Mouse (Mus musculus) monocyte, adult 5-6 weeks (primary cell): ENCODE data around the gene Tspan33. TPM values are rescaled to one million over a fixed set of nuclear protein-coding genes. Genes with fewer than 3 reads are reported as not detected.
"Not testable (repeated sequence)": the region's sequence is repeated elsewhere in the genome, so short reads cannot be mapped to it uniquely, and the experiment has no call there.

Experiments
- ATAC-seq: fragments of 153-309, 156-312 bp; replicated peaks from 2 replicates; pipeline ENCODE4 v1.8.0; 2017; ENCODE audit warnings: mild to moderate bottlenecking; ENCODE audit not compliant: low TSS enrichment, insufficient number of reproducible peaks, severe bottlenecking, poor library complexity, low FRiP score
- total RNA-seq: library from RNA; stranded (forward); fragments of 200-1000, 200-491, 200-594 nt; gene quantifications from 3 replicates; pipeline ENCODE4 v1.2.3, GENCODE M21; 2017

The Tspan33 gene
- total RNA-seq, 1 experiment from 2014 or later, result 0.29 TPM

DNA sequence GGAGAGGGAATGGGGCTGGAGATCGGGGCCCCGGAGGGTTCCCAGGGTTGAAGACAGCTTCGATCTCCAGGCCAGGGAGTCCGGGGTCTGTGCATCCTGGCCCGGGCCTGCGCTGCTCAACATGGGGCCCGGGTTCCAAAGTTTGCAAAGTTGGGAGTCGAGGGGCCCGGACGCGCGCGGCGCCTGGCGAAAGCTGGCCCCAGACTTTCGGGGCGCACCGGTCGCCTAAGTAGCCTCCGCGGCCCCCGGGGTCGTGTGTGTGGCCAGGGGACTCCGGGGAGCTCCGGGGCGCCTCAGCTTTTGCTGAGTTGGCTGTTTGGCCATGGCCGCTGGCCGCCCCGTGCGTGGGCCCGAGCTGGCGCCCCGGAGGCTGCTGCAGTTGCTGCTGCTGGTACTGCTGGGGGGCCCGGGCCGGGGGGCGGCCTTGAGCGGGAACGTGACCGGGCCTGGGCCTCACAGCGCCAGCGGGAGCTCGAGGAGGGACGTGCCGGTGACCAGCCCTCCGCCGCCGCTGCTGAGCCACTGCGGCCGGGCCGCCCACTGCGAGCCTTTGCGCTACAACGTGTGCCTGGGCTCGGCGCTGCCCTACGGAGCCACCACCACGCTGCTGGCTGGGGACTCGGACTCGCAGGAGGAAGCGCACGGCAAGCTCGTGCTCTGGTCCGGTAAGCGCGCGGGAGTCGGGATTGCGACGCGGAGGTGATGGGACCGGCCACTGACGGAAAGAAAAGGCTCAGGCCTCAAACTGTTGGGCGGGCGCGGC is 41.8 kb downstream of the Tspan33 start:
- ATAC-seq, result no peak

DNA sequence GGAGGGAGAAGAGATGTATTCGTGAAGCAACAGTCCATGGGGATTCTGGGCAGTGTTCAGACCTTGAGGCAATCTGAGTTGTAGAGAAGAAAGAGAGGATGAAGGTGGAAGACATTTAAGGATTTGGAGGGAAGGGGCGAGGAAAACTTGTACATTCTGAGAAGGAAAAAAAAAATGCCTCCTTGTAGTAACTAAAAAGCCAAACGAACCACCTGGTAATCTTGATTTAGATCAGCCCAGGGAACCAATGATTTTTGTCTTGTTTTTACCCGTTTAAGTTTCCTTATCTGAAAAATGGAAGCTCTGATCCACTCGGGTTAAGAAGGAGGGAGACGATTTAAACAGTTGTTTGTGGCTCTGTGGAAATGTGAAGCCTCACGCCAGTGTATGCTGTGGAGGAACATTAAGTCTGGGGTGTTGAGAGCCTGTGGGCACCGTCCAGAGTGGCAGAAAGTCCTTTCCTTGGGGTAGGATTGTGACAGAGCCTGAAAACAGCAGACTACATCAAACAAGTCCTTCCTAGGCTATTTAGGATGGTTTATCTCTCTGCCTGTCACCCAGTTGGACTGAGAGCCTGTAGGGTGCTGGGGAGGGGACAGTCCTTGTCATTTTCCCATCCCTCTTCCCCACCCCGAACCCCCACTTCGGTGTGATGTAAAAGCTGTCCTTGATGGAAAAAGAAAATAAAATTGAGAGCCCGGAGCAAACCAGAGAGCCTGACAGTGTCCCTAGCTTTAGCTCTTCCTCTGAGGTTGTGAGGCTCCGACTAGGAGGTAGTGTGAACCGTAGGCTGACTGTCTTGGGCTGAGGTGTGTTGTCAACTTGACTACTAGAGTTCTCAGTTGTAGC is 42.8 kb downstream of the Tspan33 start:
- ATAC-seq, result no peak

DNA sequence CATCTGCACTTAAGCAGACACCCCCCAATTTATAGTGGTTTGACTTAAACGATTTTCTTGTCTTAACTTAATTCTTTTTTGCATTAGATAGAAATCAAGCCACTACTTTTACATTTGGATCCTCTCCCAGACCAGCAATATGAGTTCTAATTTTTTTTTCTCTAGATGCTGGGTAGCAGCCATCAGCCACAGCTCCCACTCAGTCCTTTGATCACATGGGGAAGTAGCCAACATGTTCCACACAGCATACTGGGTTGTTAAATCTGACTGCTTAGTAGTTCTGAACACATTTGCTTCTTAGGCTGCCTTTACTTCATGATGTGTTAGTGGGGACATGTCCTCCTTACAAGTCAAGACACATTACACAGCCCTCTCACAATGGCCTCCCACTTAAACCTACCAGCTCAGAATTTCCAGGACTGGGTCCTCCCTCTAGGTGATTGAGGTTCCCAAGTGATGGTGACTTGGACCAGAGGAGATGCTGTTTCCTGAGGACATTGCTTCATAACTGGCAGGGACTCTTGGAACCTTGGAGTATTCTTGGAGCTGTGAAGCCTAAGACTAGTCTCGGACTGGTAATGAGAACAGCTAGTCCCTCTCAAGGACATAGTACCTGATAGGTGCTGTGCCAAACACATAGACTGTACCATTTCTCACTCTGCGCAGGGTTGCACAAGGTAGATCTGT is 57.6 kb downstream of the Tspan33 start:
- ATAC-seq, result no peak

DNA sequence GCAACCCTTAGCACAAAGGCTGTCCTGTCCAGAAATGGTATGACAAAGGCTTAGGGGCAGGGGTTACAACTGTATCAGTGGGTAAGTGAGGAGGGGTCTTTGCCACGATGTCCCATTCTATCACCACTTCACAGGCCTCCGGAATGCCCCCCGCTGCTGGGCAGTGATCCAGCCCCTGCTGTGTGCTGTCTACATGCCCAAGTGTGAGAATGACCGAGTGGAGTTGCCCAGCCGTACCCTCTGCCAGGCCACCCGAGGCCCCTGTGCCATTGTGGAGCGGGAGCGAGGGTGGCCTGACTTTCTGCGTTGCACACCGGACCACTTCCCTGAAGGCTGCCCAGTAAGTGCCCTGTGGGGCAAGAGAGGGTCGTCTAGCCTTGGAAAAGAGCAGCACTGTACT is 59.3 kb downstream of the Tspan33 start:
- no peak for ATAC-seq

DNA sequence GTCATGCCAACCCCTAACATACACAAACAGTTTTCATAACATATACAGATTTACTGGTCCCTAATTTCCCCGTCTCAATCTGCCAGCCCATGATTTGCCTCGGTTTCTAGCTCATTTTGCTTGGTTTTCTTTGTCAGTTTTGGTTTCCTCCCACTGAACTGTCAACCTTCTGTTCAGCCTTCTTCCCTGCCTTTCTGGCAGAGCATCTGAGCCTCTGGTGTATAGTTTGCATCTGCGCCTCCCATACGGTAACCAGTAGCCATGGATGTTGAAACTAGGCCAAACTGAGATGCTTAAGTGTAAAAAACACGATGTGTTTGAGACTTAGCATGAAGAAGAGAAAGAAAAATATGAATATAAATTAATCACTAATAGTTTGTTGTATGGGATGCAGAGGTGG is 62.0 kb downstream of the Tspan33 start:
- ATAC-seq, result no peak

DNA sequence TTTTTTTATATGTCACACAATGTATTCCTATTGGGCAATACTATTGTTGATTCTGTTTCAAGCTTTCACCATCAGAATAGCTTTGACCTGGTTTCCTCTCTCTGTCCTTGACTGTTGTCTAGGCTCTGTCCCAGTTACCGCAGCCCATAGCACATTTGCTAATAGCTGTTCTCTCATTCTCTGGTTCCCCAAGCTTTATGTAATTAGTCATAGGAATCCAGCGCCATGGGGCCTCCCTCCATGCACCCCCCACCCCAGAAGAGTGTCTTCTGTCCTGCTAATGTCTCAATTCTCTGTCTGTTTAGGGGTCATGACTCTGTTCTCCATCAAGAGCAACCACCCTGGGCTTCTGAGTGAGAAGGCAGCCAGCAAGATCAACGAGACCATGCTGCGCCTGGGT is 62.5 kb downstream of the Tspan33 start:
- no peak for ATAC-seq

DNA sequence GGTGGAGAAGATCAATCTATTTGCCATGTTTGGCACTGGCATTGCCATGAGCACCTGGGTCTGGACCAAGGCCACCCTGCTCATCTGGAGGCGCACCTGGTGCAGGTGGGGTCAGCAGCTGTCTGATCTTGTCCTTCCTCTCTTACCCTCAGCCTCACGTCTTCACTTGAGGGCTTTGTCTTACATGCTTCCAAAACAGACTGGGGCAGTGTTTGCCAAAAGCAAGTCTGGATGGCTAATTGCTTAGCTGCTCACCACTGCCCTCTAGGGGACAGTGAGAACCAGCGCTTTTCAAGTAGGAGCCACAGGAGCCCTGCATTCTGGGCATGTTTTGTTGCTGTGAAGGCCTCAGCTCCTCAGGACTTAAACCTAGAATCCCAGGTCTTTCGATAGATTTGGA is 64.4 kb downstream of the Tspan33 start:
- peak; percentile 61 for ATAC-seq

DNA sequence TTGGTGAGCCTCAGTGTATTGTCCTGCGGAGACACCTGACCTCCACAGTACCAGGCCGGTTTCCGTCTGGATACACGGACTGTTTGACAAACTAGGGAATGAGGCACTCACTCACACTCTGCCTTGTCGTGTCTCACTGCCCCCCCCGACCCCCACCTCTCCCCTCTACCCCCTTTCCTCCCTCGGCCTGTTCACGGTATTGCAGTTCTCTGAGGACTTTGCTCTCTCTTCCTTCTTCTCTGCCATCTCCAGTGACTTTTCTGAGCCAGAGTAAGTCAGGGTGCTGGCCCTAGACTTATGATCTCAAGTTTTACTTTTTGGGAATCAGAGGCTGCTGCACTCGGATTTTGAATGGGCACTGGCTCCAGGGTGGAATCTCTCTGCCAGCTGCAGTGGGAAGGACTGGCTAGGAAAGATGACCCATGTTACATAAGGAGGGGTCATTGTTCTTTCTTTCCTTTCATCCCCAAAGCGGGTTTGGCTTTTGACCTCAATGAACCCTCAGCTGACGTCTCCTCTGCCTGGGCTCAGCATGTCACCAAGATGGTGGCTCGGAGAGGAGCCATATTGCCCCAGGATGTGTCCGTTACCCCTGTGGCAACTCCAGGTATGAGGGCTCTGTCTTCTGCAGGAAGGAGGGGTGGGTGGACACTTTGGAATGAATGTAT is 65.1 kb downstream of the Tspan33 start:
- no peak for ATAC-seq

DNA sequence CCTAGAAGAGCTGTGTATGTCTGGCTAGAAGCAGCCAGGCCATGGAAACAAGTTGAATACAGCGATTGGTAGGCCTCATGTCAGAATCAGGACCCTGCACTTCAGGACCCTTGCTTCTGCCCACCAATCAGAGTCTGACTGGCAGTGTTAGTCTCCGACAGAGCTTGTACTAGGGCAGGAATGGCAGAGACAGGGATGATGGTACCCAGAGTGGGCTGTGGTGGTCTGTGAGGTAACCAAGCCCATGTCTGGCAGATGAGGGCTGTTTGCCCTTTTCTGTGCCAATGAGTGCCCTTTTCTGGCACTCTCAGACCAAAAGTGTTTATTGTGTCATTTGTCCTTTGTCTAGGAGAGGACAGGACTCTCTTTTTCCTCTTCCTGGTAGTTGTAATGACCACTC is 66.4 kb downstream of the Tspan33 start:
- not testable (repeated sequence) for ATAC-seq

DNA sequence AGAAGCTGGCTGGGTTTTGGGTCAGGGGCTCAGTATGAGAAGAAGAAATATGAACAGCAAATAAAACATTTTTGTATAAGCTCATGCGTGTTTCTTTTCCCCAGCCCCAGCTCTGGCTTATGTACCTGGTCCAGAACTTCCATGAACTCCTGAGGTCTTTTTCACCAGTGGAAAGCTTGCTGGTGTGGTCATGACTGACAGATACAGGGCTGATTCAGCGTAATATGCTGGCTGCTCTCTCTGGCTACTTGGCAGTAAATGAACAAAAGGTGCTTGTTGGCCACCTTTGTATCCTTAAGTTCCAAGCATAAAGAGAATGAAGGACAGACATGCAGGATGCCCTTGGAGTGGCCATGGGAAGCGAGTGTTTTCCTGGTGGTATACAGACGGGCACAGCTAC is 67.3 kb downstream of the Tspan33 start:
- ATAC-seq, result no peak

DNA sequence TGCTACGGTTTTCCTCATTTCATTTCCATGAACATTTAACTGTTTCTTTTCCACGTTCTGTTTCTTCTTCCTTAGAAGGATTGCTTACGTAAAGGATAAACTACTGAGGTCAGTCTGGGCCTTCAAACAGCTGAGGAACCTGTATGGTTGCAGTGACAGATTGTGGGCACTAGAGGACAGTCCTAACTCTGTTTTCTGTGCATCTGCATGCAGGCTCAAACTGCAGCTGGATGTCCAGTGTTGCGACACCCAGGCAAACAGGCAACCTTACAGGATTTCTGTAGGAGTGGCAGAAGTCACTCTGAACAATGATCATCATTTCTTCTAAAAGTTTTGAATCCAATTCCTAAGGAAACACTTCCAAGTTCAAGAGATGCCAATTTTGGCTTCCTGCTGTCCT is 68.5 kb downstream of the Tspan33 start:
- 0 out of 2 replicates have a peak, but pooled peaks have one; percentile 54 for ATAC-seq

DNA sequence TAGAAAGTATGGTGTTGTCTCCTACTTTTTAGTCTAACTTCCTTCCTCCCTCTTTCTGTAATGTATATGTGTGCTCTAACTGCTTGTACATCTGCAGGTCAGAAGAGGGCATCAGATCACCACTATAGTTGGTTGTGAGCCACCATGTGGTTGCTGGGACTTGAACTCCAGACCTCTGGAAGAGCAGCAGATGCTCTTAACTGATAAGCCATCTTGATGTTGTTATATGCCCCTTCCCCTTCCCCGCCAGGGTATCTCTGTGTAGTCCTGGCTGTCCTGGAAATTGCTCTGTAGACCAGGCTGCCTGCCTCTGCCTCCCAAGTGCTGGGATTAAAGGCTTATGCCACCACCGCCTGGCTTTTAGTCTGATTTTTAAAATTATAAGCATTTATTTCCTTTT is 72.9 kb downstream of the Tspan33 start:
- ATAC-seq, result no peak

Other genes starting within 250 kb of the Tspan33 start
- gene Atp6v1f, start 226.5 kb upstream of the Tspan33 start, total RNA-seq, result 216 to 361 TPM (median 337 TPM) in 3 replicates
- 0.78 TPM in 1 of 3 replicates, not detected in the others for gene Atp6v1fnb, start 222.8 kb upstream of the Tspan33 start, total RNA-seq
- gene Kcp, start 186.3 kb upstream of the Tspan33 start, total RNA-seq, result not detected in 3 replicates
- gene Irf5, start 167.6 kb upstream of the Tspan33 start, total RNA-seq, result 195 to 268 TPM (median 261 TPM) in 3 replicates
- 62.4 to 105 TPM (median 76.9 TPM) in 3 replicates for gene Tnpo3, start 84.3 kb upstream of the Tspan33 start, total RNA-seq
- not detected in 3 replicates for gene Smo, start 41.3 kb downstream of the Tspan33 start, total RNA-seq
- gene Ahcyl2, start 73.8 kb downstream of the Tspan33 start, total RNA-seq, result 43.7 to 58.4 TPM (median 52.8 TPM) in 3 replicates
- 0.87 to 1.0 TPM in 2 of 3 replicates, not detected in the other for gene Strip2, start 222.8 kb downstream of the Tspan33 start, total RNA-seq